Comparison of ENCODE assay signal across 10 mouse cellular contexts in the genomic region with DNA sequence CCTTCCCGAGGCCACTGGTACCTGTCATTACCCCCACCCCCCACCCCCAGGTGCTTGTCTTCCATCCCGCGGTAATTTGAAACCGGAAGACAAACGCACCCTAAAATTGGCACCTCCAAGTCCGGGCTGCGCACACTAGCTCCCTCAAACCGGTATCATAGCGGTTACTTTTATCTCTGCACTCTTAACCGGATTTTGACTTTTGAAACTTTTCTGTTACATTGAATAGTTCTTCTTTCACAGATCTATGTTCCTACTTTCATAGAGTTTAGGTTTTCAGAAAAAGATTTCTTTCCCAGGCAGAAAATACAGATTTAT.
A peak's percentile ranks its signal among the peaks of the same experiment; 100 is the strongest.
DNase-seq lines count a peak whose midpoint lies in the region; ATAC-seq lines count a peak whose summit lies in the region.
"Had no signal": no experiment of that assay in that cellular context is flagged by ENCODE, and none has a peak within 500 bp of the region (broad histone marks: within the 10 kb centered on the region; RNA-seq: fewer than 3 reads in every experiment).

No protein-coding gene starts in this region.

- peak overlapping the region; percentile 60 for H3K4me3 ChIP-seq in heart, embryonic 16.5 days (ENCODE audit: low read length)
- peak overlapping the region; percentile 54 for H3K4me3 ChIP-seq in intestine, embryonic 16.5 days (ENCODE audit: low read length)
- H3K4me3 ChIP-seq in neural tube, embryonic 14.5 days (ENCODE audit: low read depth, low read length) = peak overlapping the region; percentile 33
- H3K4me3 ChIP-seq: myocyte had no signal

- peaks cover 4% of the 10 kb centered on the region; the same call in 1 of the 2 replicates for H3K27me3 ChIP-seq in heart, embryonic 16.5 days (ENCODE audit: control insufficient read depth, insufficient read depth, low read length)
- H3K27me3 ChIP-seq in intestine, embryonic 16.5 days (replicated peaks; ENCODE audit: control insufficient read depth, insufficient read depth, low read length) = peaks cover 19% of the 10 kb centered on the region
- H3K27me3 ChIP-seq in neural tube, embryonic 14.5 days (ENCODE audit: control insufficient read depth, insufficient read depth, low read length) = peaks cover 19% of the 10 kb centered on the region

- H3K27ac ChIP-seq in heart, embryonic 16.5 days (ENCODE audit: low read length) = no peak overlapping the region
- no peak overlapping the region for H3K27ac ChIP-seq in intestine, embryonic 16.5 days (ENCODE audit: low read length)
- H3K27ac ChIP-seq in neural tube, embryonic 14.5 days (ENCODE audit: low read depth, low read length) = no peak overlapping the region

- 18% methylated on average over 10 of the region's 10 CpGs for WGBS in heart, embryonic 16.5 days
- WGBS in intestine, embryonic 16.5 days = 12% methylated on average over 10 of the region's 10 CpGs
- 5% methylated on average over 10 of the region's 10 CpGs for WGBS in neural tube, embryonic 14.5 days

- DNase-seq in heart, adult 11 months = no peak
- peak; percentile 33 for DNase-seq in brain, adult 2 months (ENCODE audit: low read depth, low spot score)
- DNase-seq in right cerebral cortex, postnatal 25 days = no peak
- no peak for DNase-seq in kidney, postnatal 4 days

- peaks cover 10% of the 10 kb centered on the region; the same call in 1 of the 2 replicates for H3K4me1 ChIP-seq in heart, embryonic 16.5 days (ENCODE audit: control insufficient read depth, insufficient read depth, low read length)
- H3K4me1 ChIP-seq in intestine, embryonic 16.5 days (ENCODE audit: control insufficient read depth, insufficient read depth, low read length) = peaks cover 10% of the 10 kb centered on the region
- peaks cover 13% of the 10 kb centered on the region; the same call in 1 of the 2 replicates for H3K4me1 ChIP-seq in neural tube, embryonic 14.5 days (ENCODE audit: control insufficient read depth, insufficient read depth, low read length)

- no peak overlapping the region; the same call in 1 of the 2 replicates for H3K9ac ChIP-seq in heart, embryonic 16.5 days (ENCODE audit: low read length)
- peak overlapping the region; percentile 53; the same call in 1 of the 2 replicates for H3K9ac ChIP-seq in intestine, embryonic 16.5 days (ENCODE audit: low read depth, low read length)
- no peak overlapping the region for H3K9ac ChIP-seq in neural tube, embryonic 14.5 days (replicated peaks; ENCODE audit: low read depth, low read length)

- H3K4me2 ChIP-seq in heart, embryonic 16.5 days (ENCODE audit: low read depth, low read length) = peak overlapping the region; percentile 89
- peak overlapping the region; percentile 92 for H3K4me2 ChIP-seq in intestine, embryonic 16.5 days (ENCODE audit: low read depth, low read length)
- H3K4me2 ChIP-seq in neural tube, embryonic 14.5 days (ENCODE audit: low read depth, low read length) = peak overlapping the region; percentile 54

- H3K36me3 ChIP-seq in heart, embryonic 16.5 days (ENCODE audit: control insufficient read depth, insufficient read depth) = no peaks in the 10 kb centered on the region
- H3K36me3 ChIP-seq in intestine, embryonic 16.5 days (ENCODE audit: control insufficient read depth, insufficient read depth, low read length) = no peaks in the 10 kb centered on the region
- no peaks in the 10 kb centered on the region for H3K36me3 ChIP-seq in neural tube, embryonic 14.5 days (ENCODE audit: control insufficient read depth, insufficient read depth, low read length)

- H3K9me3 ChIP-seq in heart, embryonic 16.5 days (replicated peaks; ENCODE audit: control insufficient read depth, low read length) = no peaks in the 10 kb centered on the region
- no peaks in the 10 kb centered on the region for H3K9me3 ChIP-seq in intestine, embryonic 16.5 days (ENCODE audit: control insufficient read depth, low read length)
- no peaks in the 10 kb centered on the region for H3K9me3 ChIP-seq in neural tube, embryonic 14.5 days (ENCODE audit: control insufficient read depth, low read length)

- ATAC-seq in heart, embryonic 16.5 days (replicated peaks; ENCODE audit: extremely low read depth, insufficient read depth, low FRiP score) = no peak
- ATAC-seq in intestine, embryonic 16.5 days = no peak
- no peak for ATAC-seq in neural tube, embryonic 14.5 days (ENCODE audit: low read depth)
- ATAC-seq in cerebellum, adult (ENCODE audit: insufficient number of reproducible peaks, low FRiP score, low TSS enrichment) = no peak
- ATAC-seq: Patski had no signal
